Mouse (Mus musculus): ENCODE results near the gene Nfx1. TPM values are rescaled to one million over a fixed set of nuclear protein-coding genes. Genes with fewer than 3 reads are reported as not detected.
A peak's percentile ranks its signal among the peaks of the same experiment; 100 is the strongest.

The Nfx1 gene
- polyA plus RNA-seq, 1 experiment from 2014 or later, result 105 TPM

GRCm38 (mm10) chr4:41056742-41057332, 86.1 kb downstream of the Nfx1 start:
- no peak overlapping the region for H3K27ac ChIP-seq (ENCODE audit: low read depth, low read length)
- no peaks in the 10 kb centered on the region for H3K36me3 ChIP-seq (ENCODE audit: control insufficient read depth, insufficient read depth, low read length)
- no peaks in the 10 kb centered on the region for H3K4me1 ChIP-seq (replicated peaks; ENCODE audit: control insufficient read depth, insufficient read depth, low read length)
- no peaks in the 10 kb centered on the region for H3K9me3 ChIP-seq (ENCODE audit: control insufficient read depth, low read length)
- WGBS, result 69% methylated on average over 7 of the region's 7 CpGs
- H3K4me2 ChIP-seq (replicated peaks; ENCODE audit: low read depth, low read length), result no peak overlapping the region
- ATAC-seq (ENCODE audit: low FRiP score) (no peak), DNase-seq (ENCODE audit: low spot score) (no peak)
- H3K27me3 ChIP-seq (ENCODE audit: control insufficient read depth, insufficient read depth, low read length), result no peaks in the 10 kb centered on the region
- H3K4me3 ChIP-seq (ENCODE audit: low read depth, low read length), result no peak overlapping the region
- no peak overlapping the region for H3K9ac ChIP-seq (ENCODE audit: low read depth, low read length)

- ATAC-seq (ENCODE audit: low FRiP score) (no peak), DNase-seq (ENCODE audit: low spot score) (no peak)
- no peaks in the 10 kb centered on the region for H3K36me3 ChIP-seq (ENCODE audit: control insufficient read depth, insufficient read depth, low read length)
- H3K4me3 ChIP-seq (ENCODE audit: low read depth, low read length), result no peak overlapping the region
- no peaks in the 10 kb centered on the region for H3K27me3 ChIP-seq (ENCODE audit: control insufficient read depth, insufficient read depth, low read length)
- no peaks in the 10 kb centered on the region for H3K4me1 ChIP-seq (replicated peaks; ENCODE audit: control insufficient read depth, insufficient read depth, low read length)
- H3K9ac ChIP-seq (ENCODE audit: low read depth, low read length), result no peak overlapping the region
- no peaks in the 10 kb centered on the region for H3K9me3 ChIP-seq (ENCODE audit: control insufficient read depth, low read length)
- 73% methylated on average over 6 of the region's 9 CpGs for WGBS
- no peak overlapping the region for H3K27ac ChIP-seq (ENCODE audit: low read depth, low read length)
- H3K4me2 ChIP-seq (replicated peaks; ENCODE audit: low read depth, low read length), result no peak overlapping the region
Measured at GRCm38 (mm10) chr4:41057361-41057760, 86.7 kb downstream of the Nfx1 start.

- H3K27ac ChIP-seq (ENCODE audit: low read depth, low read length), result no peak overlapping the region
- DNase-seq (ENCODE audit: low spot score) (no peak), ATAC-seq (ENCODE audit: low FRiP score) (no peak)
- WGBS, result 70% methylated on average over 3 of the region's 3 CpGs
- H3K4me3 ChIP-seq (ENCODE audit: low read depth, low read length), result no peak overlapping the region
- H3K4me2 ChIP-seq (replicated peaks; ENCODE audit: low read depth, low read length), result no peak overlapping the region
- H3K9me3 ChIP-seq (ENCODE audit: control insufficient read depth, low read length), result no peaks in the 10 kb centered on the region
- H3K27me3 ChIP-seq (ENCODE audit: control insufficient read depth, insufficient read depth, low read length), result no peaks in the 10 kb centered on the region
- H3K9ac ChIP-seq (ENCODE audit: low read depth, low read length), result no peak overlapping the region
- H3K4me1 ChIP-seq (replicated peaks; ENCODE audit: control insufficient read depth, insufficient read depth, low read length), result no peaks in the 10 kb centered on the region
- H3K36me3 ChIP-seq (ENCODE audit: control insufficient read depth, insufficient read depth, low read length), result no peaks in the 10 kb centered on the region
Measured at GRCm38 (mm10) chr4:41063351-41063750, 92.6 kb downstream of the Nfx1 start.

- Histone ChIP-seq H3K4me3 (ENCODE audit: low read depth, low read length) (no peak overlapping the region), H3K36me3 (ENCODE audit: control insufficient read depth, insufficient read depth, low read length) (no peaks in the 10 kb centered on the region), H3K9ac (ENCODE audit: low read depth, low read length) (no peak overlapping the region), H3K27ac (ENCODE audit: low read depth, low read length) (no peak overlapping the region), H3K4me1 (replicated peaks; ENCODE audit: control insufficient read depth, insufficient read depth, low read length) (no peaks in the 10 kb centered on the region), H3K4me2 (replicated peaks; ENCODE audit: low read depth, low read length) (no peak overlapping the region), H3K9me3 (ENCODE audit: control insufficient read depth, low read length) (no peaks in the 10 kb centered on the region), H3K27me3 (ENCODE audit: control insufficient read depth, insufficient read depth, low read length) (no peaks in the 10 kb centered on the region)
- DNase-seq (ENCODE audit: low spot score) (peak; percentile 45), ATAC-seq (ENCODE audit: low FRiP score) (no peak)
- WGBS, result 23% methylated on average over 16 of the region's 16 CpGs
Measured at GRCm38 (mm10) chr4:41063894-41064673, 93.4 kb downstream of the Nfx1 start.

- no peak for DNase-seq (ENCODE audit: low spot score)
- no peak overlapping the region for H3K4me3 ChIP-seq (ENCODE audit: low read depth, low read length)
- no peaks in the 10 kb centered on the region for H3K4me1 ChIP-seq (replicated peaks; ENCODE audit: control insufficient read depth, insufficient read depth, low read length)
- H3K27ac ChIP-seq (ENCODE audit: low read depth, low read length), result no peak overlapping the region
- no peak overlapping the region for H3K9ac ChIP-seq (ENCODE audit: low read depth, low read length)
- no peak for ATAC-seq (ENCODE audit: low FRiP score)
- 92% methylated on average over 4 of the region's 4 CpGs for WGBS
- H3K4me2 ChIP-seq (replicated peaks; ENCODE audit: low read depth, low read length), result no peak overlapping the region
- no peaks in the 10 kb centered on the region for H3K9me3 ChIP-seq (ENCODE audit: control insufficient read depth, low read length)
- no peaks in the 10 kb centered on the region for H3K36me3 ChIP-seq (ENCODE audit: control insufficient read depth, insufficient read depth, low read length)
- no peaks in the 10 kb centered on the region for H3K27me3 ChIP-seq (ENCODE audit: control insufficient read depth, insufficient read depth, low read length)
Measured at GRCm38 (mm10) chr4:41065196-41065595, 94.5 kb downstream of the Nfx1 start.

GRCm38 (mm10) chr4:41071500-41072429, 101.1 kb downstream of the Nfx1 start:
- Histone ChIP-seq H3K9ac (ENCODE audit: low read depth, low read length) (no peak overlapping the region), H3K27me3 (ENCODE audit: control insufficient read depth, insufficient read depth, low read length) (no peaks in the 10 kb centered on the region), H3K4me2 (replicated peaks; ENCODE audit: low read depth, low read length) (no peak overlapping the region), H3K4me1 (replicated peaks; ENCODE audit: control insufficient read depth, insufficient read depth, low read length) (no peaks in the 10 kb centered on the region), H3K27ac (ENCODE audit: low read depth, low read length) (no peak overlapping the region), H3K9me3 (ENCODE audit: control insufficient read depth, low read length) (no peaks in the 10 kb centered on the region), H3K36me3 (ENCODE audit: control insufficient read depth, insufficient read depth, low read length) (no peaks in the 10 kb centered on the region), H3K4me3 (ENCODE audit: low read depth, low read length) (no peak overlapping the region)
- no peak for DNase-seq (ENCODE audit: low spot score)
- no peak for ATAC-seq (ENCODE audit: low FRiP score)
- 80% methylated on average over 14 of the region's 14 CpGs for WGBS

GRCm38 (mm10) chr4:41073008-41073817, 102.5 kb downstream of the Nfx1 start:
- no peak overlapping the region for H3K27ac ChIP-seq (ENCODE audit: low read depth, low read length)
- H3K4me2 ChIP-seq (replicated peaks; ENCODE audit: low read depth, low read length), result no peak overlapping the region
- DNase-seq (ENCODE audit: low spot score) (no peak), ATAC-seq (ENCODE audit: low FRiP score) (no peak)
- no peak overlapping the region for H3K4me3 ChIP-seq (ENCODE audit: low read depth, low read length)
- no peaks in the 10 kb centered on the region for H3K4me1 ChIP-seq (replicated peaks; ENCODE audit: control insufficient read depth, insufficient read depth, low read length)
- H3K9me3 ChIP-seq (ENCODE audit: control insufficient read depth, low read length), result no peaks in the 10 kb centered on the region
- WGBS, result 78% methylated on average over 12 of the region's 12 CpGs
- H3K27me3 ChIP-seq (ENCODE audit: control insufficient read depth, insufficient read depth, low read length), result no peaks in the 10 kb centered on the region
- H3K36me3 ChIP-seq (ENCODE audit: control insufficient read depth, insufficient read depth, low read length), result no peaks in the 10 kb centered on the region
- no peak overlapping the region for H3K9ac ChIP-seq (ENCODE audit: low read depth, low read length)

- H3K27me3 ChIP-seq (ENCODE audit: control insufficient read depth, insufficient read depth, low read length), result no peaks in the 10 kb centered on the region
- no peaks in the 10 kb centered on the region for H3K4me1 ChIP-seq (replicated peaks; ENCODE audit: control insufficient read depth, insufficient read depth, low read length)
- H3K9me3 ChIP-seq (ENCODE audit: control insufficient read depth, low read length), result no peaks in the 10 kb centered on the region
- DNase-seq (ENCODE audit: low spot score), result no peak
- H3K4me2 ChIP-seq (replicated peaks; ENCODE audit: low read depth, low read length), result no peak overlapping the region
- no peak overlapping the region for H3K4me3 ChIP-seq (ENCODE audit: low read depth, low read length)
- no peak overlapping the region for H3K27ac ChIP-seq (ENCODE audit: low read depth, low read length)
- 78% methylated on average over 6 of the region's 6 CpGs for WGBS
- ATAC-seq (ENCODE audit: low FRiP score), result no peak
- H3K36me3 ChIP-seq (ENCODE audit: control insufficient read depth, insufficient read depth, low read length), result no peaks in the 10 kb centered on the region
- no peak overlapping the region for H3K9ac ChIP-seq (ENCODE audit: low read depth, low read length)
Measured at GRCm38 (mm10) chr4:41074461-41074860, 103.8 kb downstream of the Nfx1 start.

Data from hindbrain, embryonic 11.5 days (tissue).